ENCODE assay signal across 9 mouse cellular contexts in the genomic region with DNA sequence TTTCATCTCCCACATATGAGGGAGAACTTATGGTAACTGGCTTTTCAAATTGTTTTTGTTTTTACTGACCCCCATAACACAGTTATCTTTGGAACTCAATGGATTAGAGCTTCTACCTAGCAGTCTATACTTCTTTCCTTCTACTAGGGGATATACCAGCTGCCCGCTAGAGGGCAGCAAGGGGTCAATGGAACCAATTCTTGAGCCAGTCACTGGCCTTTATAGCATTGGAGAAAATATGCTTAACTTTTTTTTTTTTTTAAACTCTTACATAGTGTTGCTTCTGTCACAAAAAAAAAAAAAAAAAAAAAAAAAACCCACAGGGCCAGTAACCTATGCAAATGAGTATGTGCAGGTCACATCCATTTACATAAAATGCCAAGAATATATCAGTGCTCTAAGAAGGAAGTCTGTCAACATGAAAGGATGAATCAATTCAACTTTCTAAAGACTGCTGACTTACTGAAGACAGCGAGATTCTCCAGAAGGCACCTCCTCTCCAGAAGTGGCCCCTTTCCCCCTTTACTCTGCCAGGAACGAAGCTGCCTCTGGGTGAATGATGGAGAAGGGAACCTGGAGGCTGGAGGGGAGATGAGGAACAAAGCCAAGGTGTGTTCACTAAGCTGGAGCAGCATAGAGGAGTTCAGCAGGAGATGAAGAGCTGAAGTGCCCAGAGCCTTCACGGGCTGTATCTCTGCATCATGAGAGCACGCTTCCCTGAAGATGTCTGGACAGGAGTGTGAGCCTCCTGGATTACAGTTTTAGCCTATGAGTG.
DNase-seq lines count a peak whose midpoint lies in the region; ATAC-seq and TF ChIP-seq lines count a peak whose summit lies in the region.
"Had no signal": no experiment of that assay in that cellular context is flagged by ENCODE, and none has a peak within 500 bp of the region (broad histone marks: within the 10 kb centered on the region; RNA-seq: fewer than 3 reads in every experiment).

No protein-coding gene starts in this region.

- no peaks in the 10 kb centered on the region for H3K4me1 ChIP-seq in ES-E14 (ENCODE audit: control insufficient read depth in 2 of 2, insufficient read depth in 2 of 2, low read length in 2 of 2, poor library complexity in 1 of 2)
- no peaks in the 10 kb centered on the region for H3K4me1 ChIP-seq in liver, embryonic 14.5 days (replicated peaks; ENCODE audit: control insufficient read depth in 2 of 2, insufficient read depth in 2 of 2, low read length in 1 of 2)

- H3K4me2 ChIP-seq in liver, embryonic 14.5 days (ENCODE audit: low read depth), result no peak overlapping the region
- H3K4me2 ChIP-seq: heart, embryonic 13.5 days had no signal

- 41% methylated on average over 5 of the region's 5 CpGs for WGBS in liver, embryonic 14.5 days (ENCODE audit: insufficient replicate concordance)

- H3K27me3 ChIP-seq in liver, embryonic 14.5 days (ENCODE audit: control insufficient read depth, insufficient read depth, low read length), result no peaks in the 10 kb centered on the region
- H3K27me3 ChIP-seq: heart, embryonic 13.5 days had no signal

- intact Hi-C loops in heart, postnatal 10 days (cut with DNase I), result loop anchor here (5.0 kb wide), 1 partner anchor 169 kb away; no protein-coding TSS in a partner anchor

- H3K27ac ChIP-seq in ES-E14 (ENCODE audit: insufficient read depth, low read depth, low read length, poor library complexity, severe bottlenecking), result no peak overlapping the region
- no peak overlapping the region for H3K27ac ChIP-seq in liver, embryonic 14.5 days
- H3K27ac ChIP-seq: heart, embryonic 13.5 days had no signal

- no peak overlapping the region for H3K9ac ChIP-seq in ES-E14 (ENCODE audit: insufficient read depth, low read depth, low read length, poor library complexity, severe bottlenecking)
- no peak overlapping the region for H3K9ac ChIP-seq in liver, embryonic 14.5 days (replicated peaks)
- H3K9ac ChIP-seq: heart, embryonic 13.5 days had no signal

- H3K9me3 ChIP-seq in ES-E14 (ENCODE audit: control insufficient read depth, insufficient read depth, low read depth, low read length), result no peaks in the 10 kb centered on the region
- no peaks in the 10 kb centered on the region for H3K9me3 ChIP-seq in liver, embryonic 14.5 days (ENCODE audit: control insufficient read depth, low read length)
- H3K9me3 ChIP-seq: heart, embryonic 13.5 days had no signal

- TF ChIP-seq EP300 in liver, embryonic 14.5 days (IDR thresholded peaks at IDR 0.05; ENCODE audit: low read depth), result no peak

- in situ Hi-C loops in ES-E14 (cut with MboI; ENCODE audit: low sequenced_read_pairs in 2 of 2, unreplicated experiment in 2 of 2), result no loop called here

- H3K4me3 ChIP-seq in ES-E14 (ENCODE audit: insufficient read depth in 1 of 2, low read depth in 1 of 2, low read length in 2 of 2, poor library complexity in 1 of 2, severe bottlenecking in 1 of 2), result no peak overlapping the region
- no peak overlapping the region for H3K4me3 ChIP-seq in liver, embryonic 14.5 days (ENCODE audit: insufficient read depth in 1 of 2, low read depth in 2 of 2, low read length in 2 of 2)
- H3K4me3 ChIP-seq: heart, embryonic 13.5 days had no signal

- H3K36me3 ChIP-seq in ES-E14 (ENCODE audit: control insufficient read depth, insufficient read depth, low read length, poor library complexity, severe bottlenecking), result no peaks in the 10 kb centered on the region
- H3K36me3 ChIP-seq in liver, embryonic 14.5 days (replicated peaks; ENCODE audit: control insufficient read depth, insufficient read depth, low read depth), result no peaks in the 10 kb centered on the region
- H3K36me3 ChIP-seq: heart, embryonic 13.5 days had no signal

- peak; percentile 42; the same call in 1 of the 2 replicates for TF ChIP-seq CTCF in liver, embryonic 14.5 days (IDR thresholded peaks at IDR 0.05; ENCODE audit: low read depth)

- no peak for ATAC-seq in liver, embryonic 14.5 days (ENCODE audit: insufficient read depth)
- no peak for ATAC-seq in megakaryocyte-erythroid progenitor cell, adult 5-6 weeks (replicated peaks; ENCODE audit: low FRiP score, low TSS enrichment, poor library complexity, severe bottlenecking)

- peak; percentile 22 for DNase-seq in ES-E14 (ENCODE audit: low read depth, low spot score)
- peak; percentile 82 for DNase-seq in adrenal gland, postnatal 10 days
- peak; percentile 54 for DNase-seq in embryo, embryonic 9.5 days (ENCODE audit: extremely low spot score)
- peak; percentile 73 to 84 for DNase-seq in heart, postnatal 10 days
- DNase-seq in kidney, postnatal 25 days, result peak; percentile 81 to 84
- DNase-seq in liver, embryonic 14.5 days (ENCODE audit: low read depth in 3 of 3, low spot score in 3 of 3), result no peak
- DNase-seq in right cerebral cortex, adult 2 months (ENCODE audit: low spot score in 2 of 2), result peak; percentile 73 to 82

TF ChIP-seq in ES-E14, 5 proteins besides CTCF, POLR2A, EP300 and RAD21:
- TF ChIP-seq ZC3H11A (IDR thresholded peaks at IDR 0.05; ENCODE audit: borderline replicate concordance, low read depth, low read length) (0 out of 2 replicates have a peak, but pooled peaks have one; percentile 27), ZNF384 (IDR thresholded peaks at IDR 0.05; ENCODE audit: low read depth, low read length) (peak; percentile 91), HCFC1 (IDR thresholded peaks at IDR 0.05; ENCODE audit: borderline replicate concordance, insufficient read depth, low read length) (no peak), CHD2 (IDR thresholded peaks at IDR 0.05; ENCODE audit: low read depth, low read length) (no peak)

Comparison
In these comparisons a context has a peak if more than half of its experiments do, and no peak if none do; other contexts are left out.
1. DNase-seq: peak in ES-E14 (single experiment), adrenal gland, postnatal 10 days (single experiment), embryo, embryonic 9.5 days (single experiment), heart, postnatal 10 days (2 of 2), kidney, postnatal 25 days (2 of 2) and right cerebral cortex, adult 2 months (2 of 2); none in liver, embryonic 14.5 days (0 of 3).